Mouse (Mus musculus) liver, embryonic 16.5 days (tissue): ENCODE data around the gene Dmgdh. TPM values are rescaled to one million over a fixed set of nuclear protein-coding genes. Genes with fewer than 3 reads are reported as not detected.

Source experiments
- ATAC-seq: fragments of 200-750 bp; cut with Nextera tagmentation; 2 replicates; pipeline ENCODE4 v1.8.0; 2017; ENCODE audit warnings: low read depth, mild to moderate bottlenecking, moderate number of reproducible peaks, moderate library complexity
- H3K27ac ChIP-seq: fragments of 300-500 bp; sonication (generic); 2 replicates; pipeline ENCODE4 v1.5.1; 2014; ENCODE audit warnings: mild to moderate bottlenecking, low read length
- H3K27me3 ChIP-seq: fragments of 300-500 bp; sonication (generic); 2 replicates; pipeline ENCODE4 v1.6.1; 2014; ENCODE audit warnings: low read depth, low read length, mixed read lengths; ENCODE audit not compliant: control insufficient read depth, insufficient read depth
- H3K36me3 ChIP-seq: fragments of 300-500 bp; sonication (generic); 2 replicates; pipeline ENCODE4 v1.6.1; 2014; ENCODE audit warnings: mild to moderate bottlenecking; ENCODE audit not compliant: control insufficient read depth, insufficient read depth
- H3K4me1 ChIP-seq: fragments of 300-500 bp; sonication (generic); 2 replicates; pipeline ENCODE4 v1.6.1; 2014; ENCODE audit warnings: low read depth, low read length, mixed read lengths; ENCODE audit not compliant: control insufficient read depth
- H3K4me2 ChIP-seq: fragments of 300-500 bp; sonication (generic); 2 replicates; pipeline ENCODE4 v1.6.1; 2014; ENCODE audit warnings: low read depth, low read length, mixed read lengths
- H3K4me3 ChIP-seq: fragments of 300-500 bp; sonication (generic); 2 replicates; pipeline ENCODE4 v1.5.1; 2014; ENCODE audit warnings: low read depth, mild to moderate bottlenecking, low read length
- H3K9ac ChIP-seq: fragments of 300-500 bp; sonication (generic); 2 replicates; pipeline ENCODE4 v1.6.1; 2014; ENCODE audit warnings: low read depth, low read length
- H3K9me3 ChIP-seq: fragments of 300-500 bp; sonication (generic); replicated peaks from 2 replicates; pipeline ENCODE4 v1.6.1; 2016; ENCODE audit warnings: low read length; ENCODE audit not compliant: control insufficient read depth
- WGBS: fragments of 180-500 bp; shearing (Covaris S2); extraction: QIAGEN DNeasy Blood & Tissue Kit; methylation state at CpG from one replicate; pipeline ENCODE4 v1.1.7; 2014; ENCODE audit not compliant: insufficient replicate concordance; 5-methylcytosine and 5-hydroxymethylcytosine counted together
- polyA plus RNA-seq: library from polyadenylated mRNA; unstranded; fragments of >200 nt; fragmentation: Nextera tagmentation; extraction: Ambion mirVana; gene quantifications from 2 replicates; pipeline ENCODE4 v1.2.1, GENCODE M21; 2015

The Dmgdh gene
- polyA plus RNA-seq, 1 experiment from 2014 or later: 24.3 TPM

GRCm38 (mm10) chr13:93718948-93719347, 44.7 kb downstream of the Dmgdh start:
- no peaks in the 10 kb centered on the region for H3K4me1 ChIP-seq
- WGBS: 3% methylated on average over 7 of the region's 7 CpGs
- no peaks in the 10 kb centered on the region for H3K27me3 ChIP-seq
- no peaks in the 10 kb centered on the region for H3K9me3 ChIP-seq
- no peak overlapping the region for H3K27ac ChIP-seq
- ATAC-seq: no peak
- H3K36me3 ChIP-seq: no peaks in the 10 kb centered on the region
- no peak overlapping the region for H3K4me2 ChIP-seq
- no peak overlapping the region for H3K9ac ChIP-seq
- H3K4me3 ChIP-seq: no peak overlapping the region

- WGBS: 78% methylated on average over 4 of the region's 4 CpGs
- no peaks in the 10 kb centered on the region for H3K36me3 ChIP-seq
Measured at GRCm38 (mm10) chr13:93721916-93722315, 47.7 kb downstream of the Dmgdh start.

GRCm38 (mm10) chr13:93723455-93723854, 49.2 kb downstream of the Dmgdh start:
- ATAC-seq: no peak

More at GRCm38 (mm10) chr13:93721916-93722315, 47.7 kb downstream of the Dmgdh start:
- Histone ChIP-seq H3K9ac (no peak overlapping the region), H3K27ac (no peak overlapping the region), H3K4me1 (no peaks in the 10 kb centered on the region), H3K27me3 (no peaks in the 10 kb centered on the region), H3K9me3 (no peaks in the 10 kb centered on the region), H3K4me3 (no peak overlapping the region), H3K4me2 (no peak overlapping the region)
- ATAC-seq: no peak

GRCm38 (mm10) chr13:93724206-93724605, 50.0 kb downstream of the Dmgdh start:
- Histone ChIP-seq H3K36me3 (no peaks in the 10 kb centered on the region), H3K27ac (no peak overlapping the region), H3K4me3 (no peak overlapping the region), H3K4me2 (no peak overlapping the region), H3K9me3 (no peaks in the 10 kb centered on the region), H3K27me3 (no peaks in the 10 kb centered on the region), H3K4me1 (no peaks in the 10 kb centered on the region), H3K9ac (no peak overlapping the region)
- 10% methylated on average over 2 of the region's 2 CpGs for WGBS
- ATAC-seq: no peak

More at GRCm38 (mm10) chr13:93723455-93723854, 49.2 kb downstream of the Dmgdh start:
- no peak overlapping the region for H3K27ac ChIP-seq
- no peaks in the 10 kb centered on the region for H3K27me3 ChIP-seq
- no peak overlapping the region for H3K4me3 ChIP-seq
- H3K9ac ChIP-seq: no peak overlapping the region
- no peaks in the 10 kb centered on the region for H3K9me3 ChIP-seq
- 70% methylated on average over 3 of the region's 3 CpGs for WGBS
- no peak overlapping the region for H3K4me2 ChIP-seq
- no peaks in the 10 kb centered on the region for H3K36me3 ChIP-seq
- H3K4me1 ChIP-seq: no peaks in the 10 kb centered on the region

GRCm38 (mm10) chr13:93735131-93735636, 61.0 kb downstream of the Dmgdh start:
- ATAC-seq: no peak
- Histone ChIP-seq H3K4me1 (no peaks in the 10 kb centered on the region), H3K4me3 (no peak overlapping the region)

GRCm38 (mm10) chr13:93744118-93744517, 69.9 kb downstream of the Dmgdh start:
- 60% methylated on average over 8 of the region's 8 CpGs for WGBS
- H3K4me1 ChIP-seq: no peaks in the 10 kb centered on the region
- H3K4me3 ChIP-seq: no peak overlapping the region

More at GRCm38 (mm10) chr13:93735131-93735636, 61.0 kb downstream of the Dmgdh start:
- Histone ChIP-seq H3K36me3 (no peaks in the 10 kb centered on the region), H3K27me3 (no peaks in the 10 kb centered on the region), H3K27ac (no peak overlapping the region), H3K4me2 (no peak overlapping the region), H3K9ac (no peak overlapping the region), H3K9me3 (no peaks in the 10 kb centered on the region)
- WGBS: 61% methylated on average over 5 of the region's 5 CpGs

GRCm38 (mm10) chr13:93752597-93753400, 78.6 kb downstream of the Dmgdh start:
- H3K27me3 ChIP-seq: no peaks in the 10 kb centered on the region
- no peak for ATAC-seq
- 64% methylated on average over 14 of the region's 14 CpGs for WGBS
- no peaks in the 10 kb centered on the region for H3K9me3 ChIP-seq
- no peaks in the 10 kb centered on the region for H3K4me1 ChIP-seq
- no peaks in the 10 kb centered on the region for H3K36me3 ChIP-seq
- no peak overlapping the region for H3K27ac ChIP-seq
- no peak overlapping the region for H3K9ac ChIP-seq
- no peak overlapping the region for H3K4me2 ChIP-seq
- no peak overlapping the region for H3K4me3 ChIP-seq

More at GRCm38 (mm10) chr13:93744118-93744517, 69.9 kb downstream of the Dmgdh start:
- no peaks in the 10 kb centered on the region for H3K9me3 ChIP-seq
- H3K36me3 ChIP-seq: no peaks in the 10 kb centered on the region
- H3K9ac ChIP-seq: no peak overlapping the region
- no peak for ATAC-seq
- H3K27ac ChIP-seq: no peak overlapping the region
- no peaks in the 10 kb centered on the region for H3K27me3 ChIP-seq
- H3K4me2 ChIP-seq: no peak overlapping the region

- H3K4me2 ChIP-seq: no peak overlapping the region
- ATAC-seq: no peak
- no peaks in the 10 kb centered on the region for H3K4me1 ChIP-seq
- WGBS: 31% methylated on average over 4 of the region's 4 CpGs
- no peak overlapping the region for H3K4me3 ChIP-seq
- H3K9ac ChIP-seq: no peak overlapping the region
- H3K9me3 ChIP-seq: no peaks in the 10 kb centered on the region
- H3K36me3 ChIP-seq: no peaks in the 10 kb centered on the region
- H3K27me3 ChIP-seq: no peaks in the 10 kb centered on the region
- H3K27ac ChIP-seq: no peak overlapping the region
Measured at GRCm38 (mm10) chr13:93755084-93755483, 80.9 kb downstream of the Dmgdh start.

GRCm38 (mm10) chr13:93756674-93757073, 82.4 kb downstream of the Dmgdh start:
- 75% methylated on average over 7 of the region's 7 CpGs for WGBS
- no peak overlapping the region for H3K4me3 ChIP-seq
- H3K27me3 ChIP-seq: no peaks in the 10 kb centered on the region
- H3K4me1 ChIP-seq: no peaks in the 10 kb centered on the region
- no peaks in the 10 kb centered on the region for H3K36me3 ChIP-seq
- no peak for ATAC-seq
- H3K9ac ChIP-seq: no peak overlapping the region
- no peaks in the 10 kb centered on the region for H3K9me3 ChIP-seq
- H3K4me2 ChIP-seq: no peak overlapping the region
- H3K27ac ChIP-seq: no peak overlapping the region
